Mouse (Mus musculus) neural tube, embryonic 15.5 days (tissue): ENCODE data around the gene Tfdp2. TPM values are rescaled to one million over a fixed set of nuclear protein-coding genes. Genes with fewer than 3 reads are reported as not detected.

Source experiments
- ATAC-seq: fragments of 200-750 bp; cut with Nextera tagmentation; 2 replicates; pipeline ENCODE4 v1.8.0; 2017; ENCODE audit warnings: mild to moderate bottlenecking, moderate TSS enrichment, moderate library complexity; ENCODE audit not compliant: low FRiP score
- H3K27ac ChIP-seq: fragments of 300-500 bp; sonication (generic); replicated peaks from 2 replicates; pipeline ENCODE4 v1.5.1; 2015; ENCODE audit warnings: mild to moderate bottlenecking, inconsistent platforms
- H3K27me3 ChIP-seq: fragments of 300-500 bp; sonication (generic); replicated peaks from 2 replicates; pipeline ENCODE4 v1.6.1; 2015; ENCODE audit warnings: inconsistent platforms
- H3K36me3 ChIP-seq: fragments of 300-500 bp; sonication (generic); 2 replicates; pipeline ENCODE4 v1.6.1; 2015; ENCODE audit warnings: inconsistent platforms
- H3K4me1 ChIP-seq: fragments of 300-500 bp; sonication (generic); 2 replicates; pipeline ENCODE4 v1.6.1; 2015; ENCODE audit warnings: inconsistent platforms
- H3K4me2 ChIP-seq: fragments of 300-500 bp; sonication (generic); 2 replicates; pipeline ENCODE4 v1.6.1; 2015; ENCODE audit warnings: inconsistent platforms, mild to moderate bottlenecking, moderate library complexity
- H3K4me3 ChIP-seq: fragments of 300-500 bp; sonication (generic); replicated peaks from 2 replicates; pipeline ENCODE4 v1.5.1; 2015; ENCODE audit warnings: mild to moderate bottlenecking, inconsistent platforms
- H3K9ac ChIP-seq: fragments of 300-500 bp; sonication (generic); replicated peaks from 2 replicates; pipeline ENCODE4 v1.6.1; 2015; ENCODE audit warnings: mild to moderate bottlenecking, inconsistent platforms
- H3K9me3 ChIP-seq: fragments of 300-500 bp; sonication (generic); replicated peaks from 2 replicates; pipeline ENCODE4 v1.6.1; 2016; ENCODE audit warnings: inconsistent platforms
- WGBS: fragments of 180-500 bp; shearing (Covaris S2); methylation state at CpG from one replicate; pipeline ENCODE4 v1.1.7; 2015; ENCODE audit warnings: mixed read lengths; 5-methylcytosine and 5-hydroxymethylcytosine counted together
- polyA plus RNA-seq: library from polyadenylated mRNA; unstranded; fragments of >200 nt; fragmentation: Nextera tagmentation; extraction: Ambion mirVana; gene quantifications from 2 replicates; pipeline ENCODE4 v1.2.1, GENCODE M21; 2015

Tfdp2 gene
- polyA plus RNA-seq, 1 experiment from 2014 or later, result 16.2 TPM

GRCm38 (mm10) chr9:96196636-96197181, 634 bp downstream of the Tfdp2 start:
- H3K9me3 ChIP-seq, result no peaks in the 10 kb centered on the region
- H3K27ac ChIP-seq, result peak overlapping the region; percentile 76
- H3K27me3 ChIP-seq, result no peaks in the 10 kb centered on the region
- peaks cover 22% of the 10 kb centered on the region for H3K4me1 ChIP-seq
- H3K4me2 ChIP-seq, result peak overlapping the region; percentile 99
- peak; percentile 58 for ATAC-seq
- WGBS, result under 1% methylated on average over 20 of the region's 20 CpGs
- H3K9ac ChIP-seq, result peak overlapping the region; percentile 84
- H3K4me3 ChIP-seq, result peak overlapping the region; percentile 96
- no peaks in the 10 kb centered on the region for H3K36me3 ChIP-seq

- Histone ChIP-seq H3K27me3 (no peaks in the 10 kb centered on the region), H3K4me3 (no peak overlapping the region), H3K9me3 (no peaks in the 10 kb centered on the region), H3K27ac (no peak overlapping the region), H3K36me3 (no peaks in the 10 kb centered on the region), H3K4me2 (peak overlapping the region; percentile 99), H3K9ac (no peak overlapping the region), H3K4me1 (peaks cover 22% of the 10 kb centered on the region)
- 61% methylated on average over 9 of the region's 9 CpGs for WGBS
- no peak for ATAC-seq
Observed at GRCm38 (mm10) chr9:96197806-96198205, 1.7 kb downstream of the Tfdp2 start.

- Histone ChIP-seq H3K9ac (no peak overlapping the region), H3K4me3 (no peak overlapping the region), H3K9me3 (no peaks in the 10 kb centered on the region), H3K36me3 (no peaks in the 10 kb centered on the region), H3K4me1 (no peaks in the 10 kb centered on the region), H3K4me2 (no peak overlapping the region), H3K27me3 (no peaks in the 10 kb centered on the region), H3K27ac (no peak overlapping the region)
- no peak for ATAC-seq
- WGBS, result 96% methylated on average over 3 of the region's 3 CpGs
Observed at GRCm38 (mm10) chr9:96203663-96204062, 7.6 kb downstream of the Tfdp2 start.

- ATAC-seq, result no peak
- 98% methylated on average over 3 of the region's 3 CpGs for WGBS
- Histone ChIP-seq H3K36me3 (no peaks in the 10 kb centered on the region), H3K9me3 (no peaks in the 10 kb centered on the region), H3K27me3 (no peaks in the 10 kb centered on the region), H3K27ac (no peak overlapping the region), H3K4me3 (no peak overlapping the region), H3K9ac (no peak overlapping the region), H3K4me2 (no peak overlapping the region), H3K4me1 (no peaks in the 10 kb centered on the region)
Observed at GRCm38 (mm10) chr9:96207428-96207827, 11.4 kb downstream of the Tfdp2 start.

GRCm38 (mm10) chr9:96213036-96213645, 17.1 kb downstream of the Tfdp2 start:
- Histone ChIP-seq H3K27ac (no peak overlapping the region), H3K4me1 (no peaks in the 10 kb centered on the region), H3K36me3 (no peaks in the 10 kb centered on the region), H3K9ac (no peak overlapping the region), H3K4me3 (no peak overlapping the region), H3K27me3 (no peaks in the 10 kb centered on the region), H3K4me2 (no peak overlapping the region), H3K9me3 (no peaks in the 10 kb centered on the region)
- ATAC-seq, result no peak
- 89% methylated on average over 3 of the region's 3 CpGs for WGBS

- no peak overlapping the region for H3K4me3 ChIP-seq
- ATAC-seq, result no peak
- no peak overlapping the region for H3K27ac ChIP-seq
- no peak overlapping the region for H3K4me2 ChIP-seq
- no peaks in the 10 kb centered on the region for H3K36me3 ChIP-seq
- WGBS, result 96% methylated on average over 2 of the region's 2 CpGs
- no peaks in the 10 kb centered on the region for H3K27me3 ChIP-seq
- H3K9me3 ChIP-seq, result no peaks in the 10 kb centered on the region
- no peaks in the 10 kb centered on the region for H3K4me1 ChIP-seq
- H3K9ac ChIP-seq, result no peak overlapping the region
Observed at GRCm38 (mm10) chr9:96214171-96214570, 18.1 kb downstream of the Tfdp2 start.

GRCm38 (mm10) chr9:96217299-96217698, 21.2 kb downstream of the Tfdp2 start:
- WGBS, result 92% methylated on average over 1 of the region's 1 CpGs

GRCm38 (mm10) chr9:96217799-96218198, 21.7 kb downstream of the Tfdp2 start:
- Histone ChIP-seq H3K4me3 (no peak overlapping the region), H3K27ac (no peak overlapping the region), H3K4me2 (no peak overlapping the region), H3K9ac (no peak overlapping the region), H3K36me3 (no peaks in the 10 kb centered on the region), H3K9me3 (no peaks in the 10 kb centered on the region), H3K4me1 (no peaks in the 10 kb centered on the region), H3K27me3 (no peaks in the 10 kb centered on the region)
- ATAC-seq, result no peak

More at GRCm38 (mm10) chr9:96217299-96217698, 21.2 kb downstream of the Tfdp2 start:
- Histone ChIP-seq H3K36me3 (no peaks in the 10 kb centered on the region), H3K27ac (no peak overlapping the region), H3K9me3 (no peaks in the 10 kb centered on the region), H3K9ac (no peak overlapping the region), H3K27me3 (no peaks in the 10 kb centered on the region), H3K4me3 (no peak overlapping the region), H3K4me2 (no peak overlapping the region), H3K4me1 (no peaks in the 10 kb centered on the region)
- ATAC-seq, result no peak

- WGBS, result 63% methylated on average over 2 of the region's 2 CpGs
- Histone ChIP-seq H3K4me2 (no peak overlapping the region), H3K27me3 (no peaks in the 10 kb centered on the region), H3K9me3 (no peaks in the 10 kb centered on the region), H3K4me3 (no peak overlapping the region), H3K9ac (no peak overlapping the region), H3K4me1 (no peaks in the 10 kb centered on the region), H3K36me3 (no peaks in the 10 kb centered on the region), H3K27ac (no peak overlapping the region)
- no peak for ATAC-seq
Observed at GRCm38 (mm10) chr9:96219114-96219669, 23.1 kb downstream of the Tfdp2 start.

- Histone ChIP-seq H3K4me2 (no peak overlapping the region), H3K27ac (no peak overlapping the region), H3K9ac (no peak overlapping the region), H3K9me3 (no peaks in the 10 kb centered on the region), H3K4me3 (no peak overlapping the region), H3K4me1 (no peaks in the 10 kb centered on the region), H3K36me3 (no peaks in the 10 kb centered on the region), H3K27me3 (no peaks in the 10 kb centered on the region)
- no peak for ATAC-seq
Observed at GRCm38 (mm10) chr9:96220419-96220818, 24.3 kb downstream of the Tfdp2 start.

GRCm38 (mm10) chr9:96223302-96223701, 27.2 kb downstream of the Tfdp2 start:
- 92% methylated on average over 2 of the region's 2 CpGs for WGBS
- Histone ChIP-seq H3K27ac (no peak overlapping the region), H3K27me3 (no peaks in the 10 kb centered on the region), H3K4me2 (no peak overlapping the region), H3K4me3 (no peak overlapping the region), H3K4me1 (no peaks in the 10 kb centered on the region), H3K9ac (no peak overlapping the region), H3K36me3 (no peaks in the 10 kb centered on the region), H3K9me3 (no peaks in the 10 kb centered on the region)
- ATAC-seq, result no peak

- no peak for ATAC-seq
- no peaks in the 10 kb centered on the region for H3K9me3 ChIP-seq
- no peak overlapping the region for H3K9ac ChIP-seq
Observed at GRCm38 (mm10) chr9:96228285-96228684, 32.2 kb downstream of the Tfdp2 start.

More at GRCm38 (mm10) chr9:96228285-96228684, 32.2 kb downstream of the Tfdp2 start:
- Histone ChIP-seq H3K4me2 (no peak overlapping the region), H3K4me1 (no peaks in the 10 kb centered on the region), H3K27me3 (no peaks in the 10 kb centered on the region), H3K36me3 (no peaks in the 10 kb centered on the region), H3K4me3 (no peak overlapping the region), H3K27ac (no peak overlapping the region)
